Mouse (Mus musculus): ENCODE results near the gene Ttf1.

DNA sequence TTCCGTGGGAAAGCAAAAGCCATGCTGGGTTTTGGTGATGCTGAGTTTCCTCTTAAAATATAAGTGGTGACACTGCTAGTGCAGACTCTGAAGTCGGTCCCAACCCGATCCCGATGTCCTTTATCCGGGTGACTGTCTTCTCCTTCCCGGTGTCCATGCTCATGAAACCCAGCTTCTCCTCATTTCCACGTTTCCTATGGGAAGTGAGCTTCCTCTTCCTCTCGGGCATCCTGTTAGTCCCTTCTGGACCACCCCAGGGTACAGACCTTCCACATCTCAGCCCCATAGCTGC, 18.6 kb upstream of the Ttf1 start:
- TF ChIP-seq GATA1 (IDR thresholded peaks at IDR 0.05; ENCODE audit: borderline replicate concordance, low read length): no peak
- TF ChIP-seq FLI1 (IDR thresholded peaks at IDR 0.05; ENCODE audit: low read length): no peak
